Comparison of ENCODE assay signal across 22 mouse cellular contexts in genomic region chr17:50966147-50966546, GRCm38 (mm10).
DNase-seq lines count a peak whose midpoint lies in the region; TF ChIP-seq lines count a peak whose summit lies in the region.
"Had no signal": no experiment of that assay in that cellular context is flagged by ENCODE, and none has a peak within 500 bp of the region (broad histone marks: within the 10 kb centered on the region; RNA-seq: fewer than 3 reads in every experiment).

No protein-coding gene starts in this region.

- H3K79me2 ChIP-seq in CH12.LX (replicated peaks; ENCODE audit: control insufficient read depth, extremely low read depth, insufficient read depth, poor library complexity, severe bottlenecking): no peaks in the 10 kb centered on the region
- no peaks in the 10 kb centered on the region for H3K79me2 ChIP-seq in MEL (ENCODE audit: control insufficient read depth, insufficient read depth, low read length, poor library complexity)

- H3K27ac ChIP-seq in CH12.LX (ENCODE audit: insufficient read depth, low read depth): no peak overlapping the region
- H3K27ac ChIP-seq in MEL (ENCODE audit: control insufficient read depth, low read depth, low read length): no peak overlapping the region
- H3K27ac ChIP-seq: embryonic facial prominence, embryonic 10.5 days; embryonic facial prominence, embryonic 12.5 days; forebrain, embryonic 13.5 days; forebrain, embryonic 15.5 days had no signal

- H3K9ac ChIP-seq in CH12.LX (ENCODE audit: insufficient read depth, low read depth) (no peak overlapping the region), MEL (ENCODE audit: control insufficient read depth, low read depth, low read length, poor library complexity, severe bottlenecking) (no peak overlapping the region)
- H3K9ac ChIP-seq: embryonic facial prominence, embryonic 12.5 days; forebrain, embryonic 13.5 days; forebrain, embryonic 15.5 days; forebrain, postnatal 0 days had no signal

- TF ChIP-seq EP300 in CH12.LX (IDR thresholded peaks at IDR 0.05; ENCODE audit: low read length) (no peak), MEL (IDR thresholded peaks at IDR 0.05; ENCODE audit: low read depth in 1 of 2, low read length in 2 of 2) (no peak)

- DNase-seq in 3T3-L1 (ENCODE audit: low read depth, low spot score) (peak; percentile 34), CH12.LX (ENCODE audit: extremely low read depth) (no peak), MEL (ENCODE audit: low read depth, low spot score) (no peak)
- DNase-seq in lung, adult 18-20 months: no peak
- no peak for DNase-seq in frontal cortex, postnatal 25 days (ENCODE audit: low spot score in 2 of 2)
- no peak for DNase-seq in gastrocnemius, postnatal 36 days
- DNase-seq: adrenal gland, adult 8-10 months; adrenal gland, postnatal 14 days; adrenal gland, postnatal 36 days; B cell, adult 2 months; cerebellum, adult 11-12 months; cerebellum, adult 2 months; cerebellum, adult 9-10 months; cerebellum, postnatal 10 days; cerebellum, postnatal 25 days; forebrain, postnatal 0 days had no signal

- H3K4me3 ChIP-seq in CH12.LX (replicated peaks in 1 of 3; ENCODE audit: low read depth in 2 of 3, low read length in 2 of 3, poor library complexity in 1 of 3) (no peak overlapping the region), MEL (ENCODE audit: control insufficient read depth in 1 of 2, insufficient read depth in 1 of 2, low read depth in 2 of 2, low read length in 2 of 2) (no peak overlapping the region)
- H3K4me3 ChIP-seq: embryonic facial prominence, embryonic 10.5 days; embryonic facial prominence, embryonic 12.5 days; forebrain, embryonic 13.5 days; forebrain, embryonic 15.5 days had no signal

- H3K4me1 ChIP-seq in CH12.LX (ENCODE audit: control insufficient read depth in 1 of 2, insufficient read depth in 2 of 2) (peaks cover 0 to 3% of the 10 kb centered on the region in 2 experiments; a peak in 1 of 4 replicates), MEL (ENCODE audit: control insufficient read depth in 1 of 2, insufficient read depth in 2 of 2, low read length in 2 of 2) (no peaks in the 10 kb centered on the region)
- H3K4me1 ChIP-seq: embryonic facial prominence, embryonic 10.5 days; embryonic facial prominence, embryonic 12.5 days; forebrain, embryonic 13.5 days; forebrain, embryonic 15.5 days had no signal

- intact Hi-C loops in gastrocnemius, postnatal 36 days (cut with DNase I): no loop called here

- H3K27me3 ChIP-seq in CH12.LX (replicated peaks): no peaks in the 10 kb centered on the region
- H3K27me3 ChIP-seq in MEL (ENCODE audit: control insufficient read depth in 1 of 2, insufficient read depth in 2 of 2, low read length in 2 of 2): no peaks in the 10 kb centered on the region
- H3K27me3 ChIP-seq: embryonic facial prominence, embryonic 12.5 days; forebrain, embryonic 13.5 days; forebrain, embryonic 15.5 days; Patski had no signal

- dilution Hi-C loops in CH12.LX (cut with MboI; ENCODE audit: extremely low pct_ligation_motif_present, extremely low pct_unique_long_range_greater_than_20kb, low sequenced_read_pairs): no loop called here

- in situ Hi-C loops in CH12.LX (cut with MboI; ENCODE audit: low pct_ligation_motif_present, low pct_unique_long_range_greater_than_20kb, low sequenced_read_pairs): no loop called here

- no peak for TF ChIP-seq RAD21 in CH12.LX (IDR thresholded peaks at IDR 0.05; ENCODE audit: low read depth, low read length)
- no peak for TF ChIP-seq RAD21 in MEL (IDR thresholded peaks at IDR 0.05; ENCODE audit: low read depth, low read length)

- H3K4me2 ChIP-seq in CH12.LX (ENCODE audit: insufficient read depth, low read depth, poor library complexity, severe bottlenecking): no peak overlapping the region
- H3K4me2 ChIP-seq: embryonic facial prominence, embryonic 12.5 days; forebrain, embryonic 13.5 days; forebrain, embryonic 15.5 days had no signal

- TF ChIP-seq CTCF in CH12.LX (conservative IDR thresholded peaks at IDR 0.05 in 1 of 2, IDR thresholded peaks at IDR 0.05 in 1 of 2; ENCODE audit: low read depth in 2 of 2, low read length in 2 of 2) (no peak), MEL (IDR thresholded peaks at IDR 0.05 in 2 of 3, conservative IDR thresholded peaks at IDR 0.05 in 1 of 3; ENCODE audit: control insufficient read depth in 1 of 3, insufficient read depth in 1 of 3, low read depth in 2 of 3, low read length in 3 of 3, poor library complexity in 1 of 3, severe bottlenecking in 1 of 3) (no peak)

- TF ChIP-seq POLR2A in CH12.LX (IDR thresholded peaks at IDR 0.05; ENCODE audit: low read depth, low read length) (no peak), MEL (IDR thresholded peaks at IDR 0.05; ENCODE audit: control insufficient read depth in 1 of 2, insufficient read depth in 1 of 2, low read depth in 1 of 2, low read length in 2 of 2, poor library complexity in 1 of 2) (no peak)

- H3K9me3 ChIP-seq in CH12.LX (replicated peaks; ENCODE audit: low read length): no peaks in the 10 kb centered on the region
- H3K9me3 ChIP-seq in MEL (replicated peaks; ENCODE audit: insufficient read depth, low read length): no peaks in the 10 kb centered on the region
- H3K9me3 ChIP-seq: embryonic facial prominence, embryonic 10.5 days; embryonic facial prominence, embryonic 12.5 days; forebrain, embryonic 13.5 days; forebrain, embryonic 15.5 days; G1E had no signal

- H3K36me3 ChIP-seq in CH12.LX (replicated peaks in 1 of 2; ENCODE audit: control insufficient read depth in 1 of 2, insufficient read depth in 1 of 2, low read length in 1 of 2) (peaks cover 2 to 14% of the 10 kb centered on the region in 2 experiments), MEL (ENCODE audit: control insufficient read depth in 1 of 2, insufficient read depth in 2 of 2, low read length in 2 of 2) (peaks cover 0 to 3% of the 10 kb centered on the region in 2 experiments; a peak in 1 of 4 replicates)
- H3K36me3 ChIP-seq: embryonic facial prominence, embryonic 12.5 days; forebrain, embryonic 15.5 days had no signal

TF ChIP-seq in CH12.LX, 34 proteins besides CTCF, POLR2A, EP300 and RAD21:
- TF ChIP-seq GABPA (IDR thresholded peaks at IDR 0.05; ENCODE audit: insufficient replicate concordance, low read depth, low read length) (no peak), MAFK (IDR thresholded peaks at IDR 0.05; ENCODE audit: insufficient replicate concordance, low read length) (peak; percentile 80), IRF4 (IDR thresholded peaks at IDR 0.05; ENCODE audit: low read depth, low read length) (no peak)

TF ChIP-seq in MEL, 35 proteins besides CTCF, POLR2A, EP300 and RAD21:
- TF ChIP-seq MAFK (IDR thresholded peaks at IDR 0.05; ENCODE audit: borderline replicate concordance, low read depth, low read length) (peak; percentile 41; the same call in 1 of the 2 replicates), UBTF (IDR thresholded peaks at IDR 0.05; ENCODE audit: borderline replicate concordance, insufficient read depth, low read depth, low read length) (no peak)
